In genomic region chr2:170101132-170101531, GRCm38 (mm10) we compare ENCODE assay signal across 8 mouse cellular contexts. TPM values are rescaled to one million over a fixed set of nuclear protein-coding genes. Genes with fewer than 3 reads are reported as not detected.
A peak's percentile ranks its signal among the peaks of the same experiment; 100 is the strongest.
DNase-seq lines count a peak whose midpoint lies in the region; ATAC-seq lines count a peak whose summit lies in the region.

No protein-coding gene starts in this region.

- H3K4me1 ChIP-seq in forebrain, embryonic 16.5 days (replicated peaks; ENCODE audit: control insufficient read depth, insufficient read depth, low read length), result no peaks in the 10 kb centered on the region
- H3K4me1 ChIP-seq in hindbrain, embryonic 13.5 days (replicated peaks), result 0 out of 2 replicates have a peak, but pooled peaks cover 4% of the 10 kb centered on the region

- H3K36me3 ChIP-seq in forebrain, embryonic 16.5 days (ENCODE audit: control insufficient read depth, insufficient read depth), result no peaks in the 10 kb centered on the region
- no peaks in the 10 kb centered on the region for H3K36me3 ChIP-seq in hindbrain, embryonic 13.5 days

- peak; percentile 61 for ATAC-seq in forebrain, embryonic 16.5 days
- ATAC-seq in hindbrain, embryonic 13.5 days (ENCODE audit: low FRiP score), result peak; percentile 49; the same call in 1 of the 2 replicates

- no peak overlapping the region for H3K27ac ChIP-seq in forebrain, embryonic 16.5 days (ENCODE audit: low read length)
- no peak overlapping the region for H3K27ac ChIP-seq in hindbrain, embryonic 13.5 days

- WGBS in forebrain, embryonic 16.5 days, result 3% methylated on average over 12 of the region's 12 CpGs
- WGBS in hindbrain, embryonic 13.5 days, result 5% methylated on average over 12 of the region's 12 CpGs

- DNase-seq in MN1 (ENCODE audit: low spot score), result peak; percentile 90
- peak; percentile 52 for DNase-seq in cerebellum, adult 11 months
- peak; percentile 98 for DNase-seq in layer of hippocampus, postnatal 10 days (ENCODE audit: low spot score in 2 of 2)
- peak; percentile 92 for DNase-seq in lung, postnatal 36 days
- DNase-seq in retina, postnatal 1 day, result peak; percentile 85
- DNase-seq in thymus, postnatal 36 days, result peak; percentile 88 to 95

- H3K9me3 ChIP-seq in forebrain, embryonic 16.5 days (ENCODE audit: control insufficient read depth, low read length), result no peaks in the 10 kb centered on the region
- no peaks in the 10 kb centered on the region for H3K9me3 ChIP-seq in hindbrain, embryonic 13.5 days

- no peak overlapping the region for H3K4me3 ChIP-seq in forebrain, embryonic 16.5 days (replicated peaks; ENCODE audit: low read length)
- no peak overlapping the region for H3K4me3 ChIP-seq in hindbrain, embryonic 13.5 days

- no peak overlapping the region for H3K9ac ChIP-seq in forebrain, embryonic 16.5 days (replicated peaks; ENCODE audit: low read depth, low read length)
- no peak overlapping the region for H3K9ac ChIP-seq in hindbrain, embryonic 13.5 days

- H3K4me2 ChIP-seq in forebrain, embryonic 16.5 days (ENCODE audit: low read length), result no peak overlapping the region
- no peak overlapping the region for H3K4me2 ChIP-seq in hindbrain, embryonic 13.5 days

- no peaks in the 10 kb centered on the region for H3K27me3 ChIP-seq in forebrain, embryonic 16.5 days (replicated peaks; ENCODE audit: control insufficient read depth, insufficient read depth, low read length)
- no peaks in the 10 kb centered on the region for H3K27me3 ChIP-seq in hindbrain, embryonic 13.5 days

RNA-seq across cellular contexts. Expression of gene Zfp217, which starts 46.8 kb away (rescaled TPM):
- polyA plus RNA-seq in forebrain, embryonic 16.5 days (2015; fragmentation: Nextera tagmentation; extraction: Ambion mirVana), result 1.4 and 1.5 TPM in 2 replicates
- 1.9 and 2.3 TPM in 2 replicates for polyA plus RNA-seq in hindbrain, embryonic 13.5 days (2015; fragmentation: Nextera tagmentation; extraction: Ambion mirVana)
- 1 to 10 TPM; 4.5 to 5.5 TPM for total RNA-seq in layer of hippocampus, postnatal 10 days (2021)
